Mouse (Mus musculus) ES-Bruce4 (cell line): Measurements from ENCODE around the gene Gon7. TPM values are rescaled to one million over a fixed set of nuclear protein-coding genes. Genes with fewer than 3 reads are reported as not detected.

Experiments used
- H3K27ac ChIP-seq: 2 replicates; pipeline ENCODE4 v1.5.1; 2012; ENCODE audit warnings: low read length, inconsistent platforms; ENCODE audit not compliant: insufficient read depth
- H3K27me3 ChIP-seq: 2 replicates; pipeline ENCODE4 v1.6.1; 2012; ENCODE audit warnings: mild to moderate bottlenecking, low read length, inconsistent platforms; ENCODE audit not compliant: control insufficient read depth, poor library complexity, insufficient read depth, severe bottlenecking
- H3K36me3 ChIP-seq: 2 replicates; pipeline ENCODE4 v1.6.1; 2012; ENCODE audit warnings: inconsistent platforms, mild to moderate bottlenecking, low read length, moderate library complexity; ENCODE audit not compliant: control insufficient read depth, poor library complexity, insufficient read depth, severe bottlenecking
- H3K4me1 ChIP-seq: one replicate; pipeline ENCODE4 v1.8.1; 2011; ENCODE audit warnings: low read length; ENCODE audit not compliant: control insufficient read depth, insufficient read depth
- H3K4me3 ChIP-seq: 2 replicates; pipeline ENCODE4 v1.5.1; 2011; ENCODE audit warnings: low read depth, mild to moderate bottlenecking, low read length
- H3K9ac ChIP-seq: 2 replicates; pipeline ENCODE4 v1.6.1; 2012; ENCODE audit warnings: low read depth, mild to moderate bottlenecking, inconsistent platforms; ENCODE audit not compliant: poor library complexity, severe bottlenecking
- H3K9me3 ChIP-seq: replicated peaks from 2 replicates; pipeline ENCODE4 v1.6.1; 2012; ENCODE audit warnings: mild to moderate bottlenecking, low read length, inconsistent platforms; ENCODE audit not compliant: control insufficient read depth, poor library complexity, insufficient read depth, severe bottlenecking
- CTCF ChIP-seq: IDR thresholded peaks from one replicate; pipeline ENCODE4 v1.8.1; 2011; ENCODE audit warnings: low read depth, low read length
- EP300 ChIP-seq: IDR thresholded peaks from 2 replicates; pipeline ENCODE4 v1.6.1; 2011; ENCODE audit warnings: low read depth, low read length; ENCODE audit not compliant: insufficient read depth
- POLR2A ChIP-seq: IDR thresholded peaks from one replicate; pipeline ENCODE4 v1.8.1; 2011; ENCODE audit warnings: low read length; ENCODE audit not compliant: insufficient read depth
- polyA plus RNA-seq: library from polyadenylated mRNA; stranded (reverse); fragments of >200 nt; gene quantifications from 2 replicates; pipeline ENCODE4 v1.2.4, GENCODE M21; 2011; ENCODE audit warnings: low read depth; ENCODE audit not compliant: missing spikeins, insufficient read depth, insufficient read length

Gene Gon7
- polyA plus RNA-seq, 1 experiment = 23.6 TPM

DNA sequence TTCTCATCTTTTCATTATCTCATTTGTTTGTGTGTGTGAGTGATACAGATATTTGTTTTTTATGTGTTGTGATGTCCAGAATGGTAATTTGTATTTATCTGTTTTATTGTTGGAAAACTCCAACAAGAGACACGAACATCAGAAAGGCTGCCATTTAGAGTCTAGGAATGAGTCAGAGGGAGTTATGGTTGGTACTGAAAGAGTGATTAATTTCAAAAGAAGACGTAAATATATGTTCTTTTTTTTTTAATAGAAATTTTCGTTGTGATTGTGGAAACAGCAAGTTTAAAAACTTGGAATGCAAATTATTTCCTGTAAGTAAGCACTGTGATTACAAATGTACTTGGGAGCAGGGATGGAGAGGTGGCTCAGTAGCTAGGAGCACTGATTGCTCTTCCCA is 4.1 kb upstream of the Gon7 start:
- no peak overlapping the region for H3K9ac ChIP-seq
- H3K27ac ChIP-seq = no peak overlapping the region
- H3K9me3 ChIP-seq = no peaks in the 10 kb centered on the region
- TF ChIP-seq CTCF (no peak), EP300 (no peak), POLR2A (no peak)
- no peak overlapping the region for H3K4me3 ChIP-seq
- H3K36me3 ChIP-seq = peaks cover 39% of the 10 kb centered on the region
- H3K4me1 ChIP-seq = no peaks in the 10 kb centered on the region
- no peaks in the 10 kb centered on the region for H3K27me3 ChIP-seq

DNA sequence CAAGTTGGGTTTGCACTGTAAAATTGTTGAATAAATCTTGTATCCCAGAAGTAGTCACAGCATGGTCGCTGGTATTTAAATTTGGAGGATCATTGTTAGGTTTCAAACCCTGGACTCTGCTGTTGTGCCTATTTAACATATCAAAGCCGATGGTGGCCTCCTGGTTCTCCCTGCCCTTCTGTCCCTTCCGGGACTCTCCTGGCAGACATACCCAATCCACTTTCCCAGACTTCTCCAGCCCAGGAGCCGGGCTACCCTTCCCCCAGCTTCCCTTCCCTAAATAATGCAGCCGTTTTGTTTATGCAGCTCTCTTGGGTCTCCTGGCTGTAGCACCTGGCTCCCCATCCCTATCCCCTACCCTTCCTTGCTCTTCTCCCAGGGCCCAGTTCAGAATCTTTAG is 1.3 kb upstream of the Gon7 start:
- peak; percentile 94 for TF ChIP-seq EP300
- TF ChIP-seq POLR2A = no peak
- H3K27me3 ChIP-seq = no peaks in the 10 kb centered on the region
- peaks cover 22% of the 10 kb centered on the region for H3K36me3 ChIP-seq
- no peaks in the 10 kb centered on the region for H3K4me1 ChIP-seq
- H3K27ac ChIP-seq = peak overlapping the region; percentile 99
- peak overlapping the region; percentile 60 for H3K9ac ChIP-seq
- peak overlapping the region; percentile 85 for H3K4me3 ChIP-seq
- H3K9me3 ChIP-seq = no peaks in the 10 kb centered on the region

DNA sequence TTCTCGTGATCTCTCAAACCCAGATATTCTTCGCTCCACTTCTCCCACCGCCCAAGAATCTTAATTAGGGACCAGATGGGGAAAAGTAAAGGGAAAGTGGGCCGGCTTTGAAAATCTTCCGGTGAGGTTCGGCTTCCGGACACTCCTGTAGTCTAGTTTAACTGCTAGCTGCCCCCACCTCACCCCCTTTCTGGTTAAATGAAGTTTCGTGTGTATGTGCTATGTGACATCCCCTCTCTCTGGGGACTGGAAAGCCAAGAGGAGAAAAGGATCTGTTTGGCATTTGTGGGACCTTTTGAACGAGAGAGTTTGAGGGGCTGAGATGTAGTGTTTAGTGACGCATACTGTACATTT is 777 bp upstream of the Gon7 start, which contains the start of gene Gm20604:
Gene Gm20604 (minus strand): TSS at position 270 of the 354 bp plus-strand sequence.
- Histone ChIP-seq H3K27ac (peak within 1 kb of the TSS; percentile 99), H3K9me3 (no peaks in the 10 kb centered on the region), H3K9ac (peak within 1 kb of the TSS; percentile 60), H3K4me3 (peak within 1 kb of the TSS; percentile 99), H3K27me3 (no peaks in the 10 kb centered on the region), H3K4me1 (no peaks in the 10 kb centered on the region), H3K36me3 (peaks cover 19% of the 10 kb centered on the region)
- TF ChIP-seq CTCF (no peak), EP300 (no peak), POLR2A (no peak)

DNA sequence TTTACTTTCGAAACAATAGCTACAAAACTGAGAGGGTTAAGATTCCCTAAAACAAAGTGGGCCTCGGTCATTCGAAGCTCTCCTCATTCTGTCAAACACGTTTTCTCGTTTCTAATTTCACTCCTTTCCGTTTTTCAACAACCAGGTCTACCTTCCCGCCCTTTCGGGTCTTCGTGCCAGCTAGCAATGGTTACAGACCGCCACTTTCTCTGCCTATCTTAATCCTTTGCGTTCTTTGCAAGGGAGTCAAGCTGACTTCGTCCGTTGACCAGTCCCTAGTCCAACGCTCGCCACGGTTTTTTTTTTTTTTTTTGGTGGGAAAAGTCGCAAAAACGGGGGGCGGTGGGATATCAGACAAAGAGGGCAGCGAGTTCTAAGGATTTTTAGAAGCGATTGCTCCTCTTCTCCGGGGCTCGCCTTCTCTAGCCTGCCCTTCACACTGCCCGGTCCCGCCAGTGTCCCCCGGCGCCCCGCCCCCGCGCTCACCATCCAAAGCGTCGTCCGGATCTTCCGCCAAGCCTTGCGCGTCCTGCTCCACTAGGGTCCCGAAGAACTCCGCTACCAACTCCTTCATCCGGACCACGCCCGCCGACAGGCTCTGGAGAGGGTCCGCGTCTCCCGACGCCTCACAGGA is 431 bp downstream of the Gon7 start:
- peak overlapping the region; percentile 99 for H3K4me3 ChIP-seq
- no peaks in the 10 kb centered on the region for H3K9me3 ChIP-seq
- H3K4me1 ChIP-seq = no peaks in the 10 kb centered on the region
- peaks cover 13% of the 10 kb centered on the region for H3K36me3 ChIP-seq
- peak overlapping the region; percentile 57 for H3K27ac ChIP-seq
- TF ChIP-seq POLR2A = no peak
- no peak for TF ChIP-seq EP300
- TF ChIP-seq CTCF = no peak
- no peaks in the 10 kb centered on the region for H3K27me3 ChIP-seq
- H3K9ac ChIP-seq = peak overlapping the region; percentile 60

DNA sequence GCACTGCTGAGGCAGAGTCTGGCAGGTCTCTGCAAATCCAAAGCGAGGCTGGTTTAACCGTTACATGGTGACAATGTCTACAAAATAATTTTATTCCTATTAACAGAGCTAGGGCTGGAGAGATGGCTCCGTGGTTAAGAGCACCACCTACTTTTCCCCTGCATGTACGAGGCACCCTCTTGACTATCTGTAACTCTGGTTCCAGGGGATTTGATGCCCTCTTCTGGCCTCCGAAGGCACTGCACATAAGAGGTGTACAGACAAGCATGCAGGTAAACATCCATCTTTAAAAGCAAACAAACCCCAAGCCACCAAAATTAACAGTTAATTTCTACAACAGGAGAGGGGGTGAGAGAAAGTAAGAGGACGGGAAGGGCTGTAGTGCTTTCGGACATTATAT is 1.3 kb downstream of the Gon7 start:
- Histone ChIP-seq H3K9ac (no peak overlapping the region; the same call in 1 of the 2 replicates), H3K4me3 (peak overlapping the region; percentile 99), H3K27ac (no peak overlapping the region), H3K36me3 (peaks cover 10% of the 10 kb centered on the region), H3K27me3 (no peaks in the 10 kb centered on the region), H3K9me3 (no peaks in the 10 kb centered on the region), H3K4me1 (no peaks in the 10 kb centered on the region)
- TF ChIP-seq POLR2A (no peak), EP300 (no peak), CTCF (peak; percentile 27)

GRCm38 (mm10) chr12:102748256-102748655 is 9.3 kb downstream of the Gon7 start:
- no peak overlapping the region for H3K4me3 ChIP-seq
- H3K27me3 ChIP-seq = no peaks in the 10 kb centered on the region
- H3K9me3 ChIP-seq = no peaks in the 10 kb centered on the region
- peaks cover 23% of the 10 kb centered on the region for H3K36me3 ChIP-seq
- H3K27ac ChIP-seq = no peak overlapping the region
- no peak overlapping the region for H3K9ac ChIP-seq
- TF ChIP-seq POLR2A (no peak), EP300 (no peak), CTCF (no peak)
- no peaks in the 10 kb centered on the region for H3K4me1 ChIP-seq
